Mouse (Mus musculus): ENCODE results near the gene Rsrc2. TPM values are rescaled to one million over a fixed set of nuclear protein-coding genes. Genes with fewer than 3 reads are reported as not detected.
"Not testable (repeated sequence)": the region's sequence is repeated elsewhere in the genome, so short reads cannot be mapped to it uniquely, and the experiment has no call there.

Gene Rsrc2
- 85.7 and 102 TPM in 2 replicates for polyA plus RNA-seq (2016; fragmentation: Nextera tagmentation; extraction: Ambion mirVana)

- peaks cover 17% of the 10 kb centered on the region for H3K36me3 ChIP-seq
- no peaks in the 10 kb centered on the region for H3K9me3 ChIP-seq
- H3K4me3 ChIP-seq = peak within 1 kb of the TSS; percentile 87
- peak within 1 kb of the TSS; percentile 97 for H3K27ac ChIP-seq
- H3K4me1 ChIP-seq = peaks cover 24% of the 10 kb centered on the region
- WGBS = under 1% methylated on average over 63 of the region's 63 CpGs
- H3K27me3 ChIP-seq (ENCODE audit: insufficient read depth, poor library complexity, severe bottlenecking) = no peaks in the 10 kb centered on the region
- DNase-seq (ENCODE audit: low spot score) = peak; percentile 99
These were observed at the start of gene Rsrc2, which contains the start of gene Kntc1 for GRCm38 (mm10) chr5:123749065-123750064. TSS of gene Rsrc2 (minus strand) at chr5:123749414. TSS of gene Kntc1 (plus strand) at chr5:123749716.

- no peaks in the 10 kb centered on the region for H3K9me3 ChIP-seq
- 83% methylated on average over 2 of the region's 2 CpGs for WGBS
- no peak overlapping the region for H3K27ac ChIP-seq
- H3K36me3 ChIP-seq = peaks cover 95% of the 10 kb centered on the region
- H3K4me3 ChIP-seq = no peak overlapping the region
- no peak for DNase-seq (ENCODE audit: low spot score)
- H3K27me3 ChIP-seq (ENCODE audit: insufficient read depth, poor library complexity, severe bottlenecking) = no peaks in the 10 kb centered on the region
- H3K4me1 ChIP-seq = no peaks in the 10 kb centered on the region
These were observed 43.9 kb upstream of the Rsrc2 start for GRCm38 (mm10) chr5:123793081-123793480.

GRCm38 (mm10) chr5:123788976-123789375 lies 39.8 kb upstream of the Rsrc2 start:
- H3K4me3 ChIP-seq = no peak overlapping the region
- no peaks in the 10 kb centered on the region for H3K9me3 ChIP-seq
- 90% methylated on average over 7 of the region's 7 CpGs for whole genome bisulfite sequencing
- DNase-seq (ENCODE audit: low spot score) = no peak
- H3K4me1 ChIP-seq = no peaks in the 10 kb centered on the region
- H3K27ac ChIP-seq = no peak overlapping the region
- H3K27me3 ChIP-seq (ENCODE audit: insufficient read depth, poor library complexity, severe bottlenecking) = no peaks in the 10 kb centered on the region
- H3K36me3 ChIP-seq = peaks cover 90% of the 10 kb centered on the region

GRCm38 (mm10) chr5:123781864-123782263 lies 32.6 kb upstream of the Rsrc2 start:
- Histone ChIP-seq H3K9me3 (no peaks in the 10 kb centered on the region), H3K27me3 (ENCODE audit: insufficient read depth, poor library complexity, severe bottlenecking) (no peaks in the 10 kb centered on the region), H3K4me3 (no peak overlapping the region), H3K36me3 (peaks cover 88% of the 10 kb centered on the region), H3K4me1 (no peaks in the 10 kb centered on the region), H3K27ac (no peak overlapping the region)
- no peak for DNase-seq (ENCODE audit: low spot score)
- WGBS = 91% methylated on average over 4 of the region's 4 CpGs

- no peaks in the 10 kb centered on the region for H3K4me1 ChIP-seq
- H3K4me3 ChIP-seq = no peak overlapping the region
- H3K36me3 ChIP-seq = peaks cover 89% of the 10 kb centered on the region
- no peak overlapping the region for H3K27ac ChIP-seq
- H3K27me3 ChIP-seq (ENCODE audit: insufficient read depth, poor library complexity, severe bottlenecking) = no peaks in the 10 kb centered on the region
- no peaks in the 10 kb centered on the region for H3K9me3 ChIP-seq
- 89% methylated on average over 8 of the region's 8 CpGs for WGBS
- no peak for DNase-seq (ENCODE audit: low spot score)
These were observed 31.5 kb upstream of the Rsrc2 start for GRCm38 (mm10) chr5:123780716-123781115.

GRCm38 (mm10) chr5:123773441-123773840 lies 24.2 kb upstream of the Rsrc2 start:
- Histone ChIP-seq H3K27me3 (ENCODE audit: insufficient read depth, poor library complexity, severe bottlenecking) (no peaks in the 10 kb centered on the region), H3K27ac (no peak overlapping the region), H3K9me3 (no peaks in the 10 kb centered on the region), H3K36me3 (peaks cover 84% of the 10 kb centered on the region), H3K4me3 (no peak overlapping the region), H3K4me1 (no peaks in the 10 kb centered on the region)
- no peak for DNase-seq (ENCODE audit: low spot score)
- WGBS = 89% methylated on average over 9 of the region's 9 CpGs

GRCm38 (mm10) chr5:123766455-123766854 lies 17.2 kb upstream of the Rsrc2 start:
- H3K4me3 ChIP-seq; H3K4me1 ChIP-seq; H3K27ac ChIP-seq; H3K9me3 ChIP-seq; DNase-seq (ENCODE audit: low spot score); H3K27me3 ChIP-seq (ENCODE audit: insufficient read depth, poor library complexity, severe bottlenecking): not testable (repeated sequence)
- peaks cover 87% of the 10 kb centered on the region for H3K36me3 ChIP-seq
- 96% methylated on average over 11 of the region's 11 CpGs for WGBS

- peaks cover 84% of the 10 kb centered on the region for H3K36me3 ChIP-seq
These were observed 16.3 kb upstream of the Rsrc2 start for GRCm38 (mm10) chr5:123765506-123765905.

GRCm38 (mm10) chr5:123748339-123749064 lies 712 bp downstream of the Rsrc2 start:
- peak overlapping the region; percentile 87 for H3K4me3 ChIP-seq
- H3K36me3 ChIP-seq = peaks cover 19% of the 10 kb centered on the region
- peaks cover 24% of the 10 kb centered on the region for H3K4me1 ChIP-seq
- no peaks in the 10 kb centered on the region for H3K9me3 ChIP-seq
- no peaks in the 10 kb centered on the region for H3K27me3 ChIP-seq (ENCODE audit: insufficient read depth, poor library complexity, severe bottlenecking)
- DNase-seq (ENCODE audit: low spot score) = peak; percentile 76
- peak overlapping the region; percentile 97 for H3K27ac ChIP-seq
- WGBS = 1% methylated on average over 18 of the region's 18 CpGs

More at GRCm38 (mm10) chr5:123765506-123765905, 16.3 kb upstream of the Rsrc2 start:
- Histone ChIP-seq H3K27me3 (ENCODE audit: insufficient read depth, poor library complexity, severe bottlenecking) (no peaks in the 10 kb centered on the region), H3K27ac (no peak overlapping the region), H3K4me3 (no peak overlapping the region), H3K9me3 (no peaks in the 10 kb centered on the region), H3K4me1 (no peaks in the 10 kb centered on the region)
- no peak for DNase-seq (ENCODE audit: low spot score)
- WGBS = 90% methylated on average over 11 of the region's 11 CpGs

- Histone ChIP-seq H3K27ac (no peak overlapping the region), H3K36me3 (peaks cover 24% of the 10 kb centered on the region), H3K4me1 (peaks cover 24% of the 10 kb centered on the region), H3K9me3 (no peaks in the 10 kb centered on the region), H3K4me3 (peak overlapping the region; percentile 87), H3K27me3 (ENCODE audit: insufficient read depth, poor library complexity, severe bottlenecking) (no peaks in the 10 kb centered on the region)
- WGBS = 40% methylated on average over 7 of the region's 7 CpGs
- DNase-seq (ENCODE audit: low spot score) = no peak
These were observed 1.6 kb downstream of the Rsrc2 start for GRCm38 (mm10) chr5:123747604-123748003.

- no peak overlapping the region for H3K27ac ChIP-seq
- no peaks in the 10 kb centered on the region for H3K27me3 ChIP-seq (ENCODE audit: insufficient read depth, poor library complexity, severe bottlenecking)
- peaks cover 38% of the 10 kb centered on the region for H3K36me3 ChIP-seq
- H3K9me3 ChIP-seq = no peaks in the 10 kb centered on the region
- H3K4me1 ChIP-seq = peaks cover 24% of the 10 kb centered on the region
- H3K4me3 ChIP-seq = peak overlapping the region; percentile 87
- no peak for DNase-seq (ENCODE audit: low spot score)
These were observed 3.0 kb downstream of the Rsrc2 start for GRCm38 (mm10) chr5:123746253-123746652.

GRCm38 (mm10) chr5:123744358-123744757 lies 4.9 kb downstream of the Rsrc2 start:
- H3K27ac ChIP-seq = no peak overlapping the region
- no peak overlapping the region for H3K4me3 ChIP-seq
- WGBS = 90% methylated on average over 2 of the region's 2 CpGs
- H3K27me3 ChIP-seq (ENCODE audit: insufficient read depth, poor library complexity, severe bottlenecking) = no peaks in the 10 kb centered on the region
- H3K4me1 ChIP-seq = peaks cover 19% of the 10 kb centered on the region
- H3K36me3 ChIP-seq = peaks cover 57% of the 10 kb centered on the region
- H3K9me3 ChIP-seq = no peaks in the 10 kb centered on the region
- DNase-seq (ENCODE audit: low spot score) = no peak

- no peaks in the 10 kb centered on the region for H3K27me3 ChIP-seq (ENCODE audit: insufficient read depth, poor library complexity, severe bottlenecking)
- WGBS = 96% methylated on average over 2 of the region's 2 CpGs
- no peak overlapping the region for H3K4me3 ChIP-seq
- DNase-seq (ENCODE audit: low spot score) = no peak
- H3K27ac ChIP-seq = no peak overlapping the region
- H3K9me3 ChIP-seq = no peaks in the 10 kb centered on the region
- peaks cover 87% of the 10 kb centered on the region for H3K36me3 ChIP-seq
- no peaks in the 10 kb centered on the region for H3K4me1 ChIP-seq
These were observed 18.2 kb downstream of the Rsrc2 start for GRCm38 (mm10) chr5:123730981-123731380.
